Mouse (Mus musculus): ENCODE measurements at regions not wholly inside any gene's neighbourhood (a gene's known extent, or its start where the extent isn't known, plus 50 kb on each side); places are given as distances from the start of the nearest gene placed in this dataset.

- TF ChIP-seq CTCF (IDR thresholded peaks at IDR 0.05; ENCODE audit: control insufficient read depth, insufficient read depth, insufficient replicate concordance, low read depth, low read length) (no peak), POLR2A (IDR thresholded peaks at IDR 0.05; ENCODE audit: control insufficient read depth, low read depth, low read length) (no peak)
Observed at GRCm38 (mm10) chr3:39202662-39203061, 315.9 kb downstream of the Fat4 start.

Data from testis, adult 2 months (tissue).